Mouse (Mus musculus): ENCODE data around the gene Zkscan3. TPM values are rescaled to one million over a fixed set of nuclear protein-coding genes. Genes with fewer than 3 reads are reported as not detected.

The Zkscan3 gene
- total and polyA plus RNA-seq, 2 experiments: 14.5 to 33.1 TPM

DNA sequence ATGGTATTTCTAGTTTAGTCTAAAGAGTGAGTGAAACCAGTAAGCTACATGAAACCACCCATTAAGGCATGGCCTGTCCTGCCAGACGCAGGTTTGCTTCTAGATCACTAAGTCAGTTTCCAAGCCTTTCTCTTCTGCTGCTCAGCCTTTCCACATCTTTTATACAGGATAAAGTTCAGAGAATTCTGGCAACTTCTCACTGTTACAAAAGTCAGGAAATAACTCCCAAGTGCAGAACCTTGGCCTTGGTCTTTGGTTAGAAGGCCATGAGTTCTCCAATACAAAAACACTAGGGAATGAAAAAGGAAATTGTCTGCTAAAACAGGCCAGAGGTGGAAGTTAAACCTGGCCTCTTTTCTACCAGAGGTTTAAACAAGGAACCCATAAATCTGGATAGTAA, 7.3 kb downstream of the Zkscan3 start:
- Histone ChIP-seq H3K4me1 (ENCODE audit: control insufficient read depth, insufficient read depth, low read length) (peaks cover 6% of the 10 kb centered on the region), H3K27ac (replicated peaks; ENCODE audit: insufficient read depth, low read depth, low read length) (no peak overlapping the region), H3K9ac (ENCODE audit: low read depth, low read length) (no peak overlapping the region), H3K4me3 (ENCODE audit: insufficient read depth, low read depth, low read length) (no peak overlapping the region), H3K79me2 (ENCODE audit: control insufficient read depth, insufficient read depth, low read length) (no peaks in the 10 kb centered on the region; the same call in 1 of the 2 replicates), H3K36me3 (ENCODE audit: control insufficient read depth, insufficient read depth, low read length) (peaks cover 64% of the 10 kb centered on the region), H3K27me3 (ENCODE audit: control insufficient read depth, insufficient read depth, low read length) (no peaks in the 10 kb centered on the region)
- peak; percentile 86 for DNase-seq (ENCODE audit: extremely low read depth, low read depth, low spot score)
- TF ChIP-seq POLR2A (IDR thresholded peaks at IDR 0.05; ENCODE audit: extremely low read depth, insufficient read depth, low read length): no peak
- no peak for TF ChIP-seq CTCF (IDR thresholded peaks at IDR 0.05; ENCODE audit: low read depth, low read length)
- WGBS: 44% methylated on average over 1 of the region's 1 CpGs

DNA sequence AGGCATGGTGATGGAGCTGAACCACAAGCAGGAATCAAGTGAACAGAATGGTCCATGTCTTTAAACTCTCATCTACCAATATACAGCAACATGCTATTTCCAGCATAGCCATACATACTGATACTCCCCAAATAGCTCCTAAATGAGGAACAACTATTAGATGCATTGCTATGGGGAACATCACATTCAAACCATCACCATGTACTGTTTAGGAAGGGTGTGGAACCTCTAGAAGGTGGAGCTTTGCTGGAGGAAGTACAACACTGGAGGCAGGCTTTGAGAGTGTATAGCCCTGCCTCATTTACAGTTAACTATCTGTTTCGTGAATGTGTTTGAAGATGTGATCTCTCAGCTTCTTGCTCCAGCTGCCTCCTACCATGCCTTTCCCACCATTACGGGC, 24.8 kb downstream of the Zkscan3 start:
- Histone ChIP-seq H3K27me3 (ENCODE audit: control insufficient read depth, insufficient read depth, low read length) (no peaks in the 10 kb centered on the region), H3K4me1 (ENCODE audit: control insufficient read depth, insufficient read depth, low read length) (no peaks in the 10 kb centered on the region), H3K9ac (ENCODE audit: low read depth, low read length) (no peak overlapping the region), H3K4me3 (ENCODE audit: insufficient read depth, low read depth, low read length) (no peak overlapping the region), H3K36me3 (ENCODE audit: control insufficient read depth, insufficient read depth, low read length) (no peaks in the 10 kb centered on the region), H3K27ac (replicated peaks; ENCODE audit: insufficient read depth, low read depth, low read length) (no peak overlapping the region), H3K79me2 (ENCODE audit: control insufficient read depth, insufficient read depth, low read length) (no peaks in the 10 kb centered on the region)
- WGBS: 92% methylated on average over 2 of the region's 2 CpGs
- no peak for DNase-seq (ENCODE audit: extremely low read depth, low read depth, low spot score)
- TF ChIP-seq CTCF (IDR thresholded peaks at IDR 0.05; ENCODE audit: low read depth, low read length) (no peak), POLR2A (IDR thresholded peaks at IDR 0.05; ENCODE audit: extremely low read depth, insufficient read depth, low read length) (no peak)

DNA sequence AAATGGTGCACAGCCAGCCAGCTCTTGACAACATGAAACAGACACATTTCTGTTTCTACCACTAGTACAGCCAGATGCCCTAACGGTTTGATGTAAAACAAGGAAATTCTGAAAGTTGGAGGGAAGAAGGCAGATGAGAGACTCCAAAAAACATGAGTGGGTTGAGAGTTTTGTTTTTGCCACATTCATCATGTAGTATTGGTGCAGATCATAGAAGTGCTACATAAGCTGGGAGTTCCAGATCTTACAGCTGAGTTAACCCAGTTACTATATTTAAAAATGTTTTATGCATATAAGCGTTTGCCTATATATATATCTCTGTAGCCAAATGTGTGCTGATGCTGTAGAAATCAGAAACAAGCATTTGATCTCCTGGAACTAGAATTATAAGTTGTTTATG, 29.9 kb downstream of the Zkscan3 start:
- TF ChIP-seq POLR2A (IDR thresholded peaks at IDR 0.05; ENCODE audit: extremely low read depth, insufficient read depth, low read length) (no peak), CTCF (IDR thresholded peaks at IDR 0.05; ENCODE audit: low read depth, low read length) (no peak)
- H3K9ac ChIP-seq (ENCODE audit: low read depth, low read length): no peak overlapping the region
- H3K4me1 ChIP-seq (ENCODE audit: control insufficient read depth, insufficient read depth, low read length): no peaks in the 10 kb centered on the region
- H3K27me3 ChIP-seq (ENCODE audit: control insufficient read depth, insufficient read depth, low read length): no peaks in the 10 kb centered on the region
- 94% methylated on average over 2 of the region's 2 CpGs for WGBS
- no peak overlapping the region for H3K4me3 ChIP-seq (ENCODE audit: insufficient read depth, low read depth, low read length)
- peaks cover 20% of the 10 kb centered on the region for H3K36me3 ChIP-seq (ENCODE audit: control insufficient read depth, insufficient read depth, low read length)
- no peaks in the 10 kb centered on the region for H3K79me2 ChIP-seq (ENCODE audit: control insufficient read depth, insufficient read depth, low read length)
- DNase-seq (ENCODE audit: extremely low read depth, low read depth, low spot score): no peak
- H3K27ac ChIP-seq (replicated peaks; ENCODE audit: insufficient read depth, low read depth, low read length): no peak overlapping the region

DNA sequence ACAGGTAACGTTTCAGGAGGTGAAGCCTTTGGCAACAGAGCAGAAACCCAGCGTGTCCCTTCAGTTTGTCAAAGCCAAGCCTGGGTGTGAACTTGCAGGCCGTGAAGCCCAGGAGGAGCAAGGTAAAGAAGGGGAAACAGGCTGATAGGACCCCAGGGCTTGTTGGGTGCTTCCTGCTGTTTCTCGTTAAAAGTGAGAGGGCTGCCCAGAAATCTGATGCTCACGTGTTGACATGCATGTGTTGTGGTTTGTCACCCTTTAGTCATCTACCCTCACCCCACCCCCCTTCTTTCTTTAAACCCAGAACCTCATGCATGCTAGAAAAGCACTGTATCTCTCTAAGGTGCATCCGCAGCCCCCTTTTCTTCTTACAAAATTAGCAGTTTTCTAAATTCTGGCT, 35.9 kb downstream of the Zkscan3 start:
- peaks cover 26% of the 10 kb centered on the region for H3K36me3 ChIP-seq (ENCODE audit: control insufficient read depth, insufficient read depth, low read length)
- no peak for DNase-seq (ENCODE audit: extremely low read depth, low read depth, low spot score)
- WGBS: 76% methylated on average over 6 of the region's 6 CpGs
- H3K9ac ChIP-seq (ENCODE audit: low read depth, low read length): no peak overlapping the region
- H3K4me3 ChIP-seq (ENCODE audit: insufficient read depth, low read depth, low read length): no peak overlapping the region
- TF ChIP-seq POLR2A (IDR thresholded peaks at IDR 0.05; ENCODE audit: extremely low read depth, insufficient read depth, low read length) (no peak), CTCF (IDR thresholded peaks at IDR 0.05; ENCODE audit: low read depth, low read length) (no peak)
- no peak overlapping the region for H3K27ac ChIP-seq (replicated peaks; ENCODE audit: insufficient read depth, low read depth, low read length)
- H3K27me3 ChIP-seq (ENCODE audit: control insufficient read depth, insufficient read depth, low read length): no peaks in the 10 kb centered on the region
- H3K4me1 ChIP-seq (ENCODE audit: control insufficient read depth, insufficient read depth, low read length): peaks cover 6% of the 10 kb centered on the region; the same call in 1 of the 2 replicates
- no peaks in the 10 kb centered on the region for H3K79me2 ChIP-seq (ENCODE audit: control insufficient read depth, insufficient read depth, low read length)

GRCm38 (mm10) chr13:21363719-21364118, 38.8 kb downstream of the Zkscan3 start:
- peaks cover 12% of the 10 kb centered on the region for H3K36me3 ChIP-seq (ENCODE audit: control insufficient read depth, insufficient read depth, low read length)
- H3K27me3 ChIP-seq (ENCODE audit: control insufficient read depth, insufficient read depth, low read length): no peaks in the 10 kb centered on the region
- TF ChIP-seq POLR2A (IDR thresholded peaks at IDR 0.05; ENCODE audit: extremely low read depth, insufficient read depth, low read length): no peak
- no peak for TF ChIP-seq CTCF (IDR thresholded peaks at IDR 0.05; ENCODE audit: low read depth, low read length)
- no peak overlapping the region for H3K27ac ChIP-seq (replicated peaks; ENCODE audit: insufficient read depth, low read depth, low read length)
- H3K79me2 ChIP-seq (ENCODE audit: control insufficient read depth, insufficient read depth, low read length): no peaks in the 10 kb centered on the region
- H3K4me1 ChIP-seq (ENCODE audit: control insufficient read depth, insufficient read depth, low read length): peaks cover 6% of the 10 kb centered on the region; the same call in 1 of the 2 replicates
- no peak for DNase-seq (ENCODE audit: extremely low read depth, low read depth, low spot score)
- H3K4me3 ChIP-seq (ENCODE audit: insufficient read depth, low read depth, low read length): no peak overlapping the region; the same call in 1 of the 2 replicates
- WGBS: 70% methylated on average over 12 of the region's 12 CpGs
- H3K9ac ChIP-seq (ENCODE audit: low read depth, low read length): no peak overlapping the region

- H3K36me3 ChIP-seq (ENCODE audit: control insufficient read depth, insufficient read depth, low read length): peaks cover 6% of the 10 kb centered on the region
- H3K4me3 ChIP-seq (ENCODE audit: insufficient read depth, low read depth, low read length): peak within 1 kb of the TSS; percentile 81
- H3K27ac ChIP-seq (replicated peaks; ENCODE audit: insufficient read depth, low read depth, low read length): peak within 1 kb of the TSS; percentile 61
- DNase-seq (ENCODE audit: extremely low read depth, low read depth, low spot score): peak; percentile 94
- H3K79me2 ChIP-seq (ENCODE audit: control insufficient read depth, insufficient read depth, low read length): no peaks in the 10 kb centered on the region
- no peaks in the 10 kb centered on the region for H3K27me3 ChIP-seq (ENCODE audit: control insufficient read depth, insufficient read depth, low read length)
- WGBS: under 1% methylated on average over 29 of the region's 29 CpGs
- peaks cover 6% of the 10 kb centered on the region; the same call in 1 of the 2 replicates for H3K4me1 ChIP-seq (ENCODE audit: control insufficient read depth, insufficient read depth, low read length)
- TF ChIP-seq CTCF (IDR thresholded peaks at IDR 0.05; ENCODE audit: low read depth, low read length): no peak
- TF ChIP-seq POLR2A (IDR thresholded peaks at IDR 0.05; ENCODE audit: extremely low read depth, insufficient read depth, low read length): peak; percentile 82
- H3K9ac ChIP-seq (ENCODE audit: low read depth, low read length): peak within 1 kb of the TSS; percentile 78
Observed at GRCm38 (mm10) chr13:21362621-21363248, 39.8 kb downstream of the Zkscan3 start, which contains the start of gene Zscan12. Zscan12 (plus strand) TSS chr13:21362820.
